Mouse (Mus musculus) layer of hippocampus, postnatal 10 days (tissue): Measurements from ENCODE around the gene Utrn. TPM values are rescaled to one million over a fixed set of nuclear protein-coding genes. Genes with fewer than 3 reads are reported as not detected.

Source experiments
- DNase-seq, 2 experiments: peaks; one replicate each; pipeline ENCODE4 v3.0.0; 2021; ENCODE audit warnings: low spot score in 2 of 2
- total RNA-seq, 2 experiments: library from RNA; stranded (reverse); gene quantifications; 2 replicates each; pipeline ENCODE4 v1.2.3; 2021

The Utrn gene
- total RNA-seq, 2 experiments from 2014 or later: 33.1 to 33.6 TPM

- no peak for DNase-seq
Measured at GRCm38 (mm10) chr10:12700576-12700975, 168.6 kb downstream of the Utrn start.

- no peak for DNase-seq
Measured at GRCm38 (mm10) chr10:12697902-12698301, 171.3 kb downstream of the Utrn start.

DNA sequence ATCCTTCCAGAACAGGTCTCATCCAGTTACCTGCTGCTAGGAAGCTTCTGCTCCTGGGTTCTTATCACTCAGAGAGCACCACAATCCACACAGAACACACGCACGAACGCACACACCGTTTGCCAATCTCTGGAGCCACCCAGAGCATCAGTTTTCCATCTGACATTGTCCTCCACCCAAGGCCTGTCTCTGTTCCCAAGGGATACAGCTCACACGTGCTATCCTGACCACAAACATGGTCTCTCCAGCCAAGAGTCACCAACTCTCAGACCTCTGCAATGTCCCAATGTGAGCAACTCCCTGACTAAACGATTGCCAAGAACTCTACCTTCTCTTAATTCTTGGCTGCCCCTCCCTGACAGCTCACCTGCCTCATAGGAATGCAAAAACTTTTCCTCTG lies 172.5 kb downstream of the Utrn start:
- DNase-seq: no peak

DNA sequence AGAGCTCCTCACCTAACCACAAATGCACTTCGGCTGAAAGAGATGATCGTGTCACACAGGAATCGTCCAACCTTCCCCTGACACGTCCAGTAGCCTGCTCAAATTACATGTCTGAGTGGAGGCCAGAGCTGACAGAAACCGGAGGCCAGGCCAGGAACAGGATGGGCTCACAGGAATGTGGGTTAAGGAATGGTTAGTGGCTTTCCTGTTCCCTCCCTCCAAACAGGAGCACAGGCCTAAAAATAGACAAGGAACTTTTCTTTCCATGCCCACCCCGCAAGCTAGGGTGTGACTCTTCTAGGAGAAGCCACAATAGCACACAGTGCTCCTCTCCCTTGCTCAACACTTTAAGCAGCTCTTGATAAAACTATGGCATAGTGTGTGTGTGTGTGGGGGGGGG lies 174.4 kb downstream of the Utrn start:
- DNase-seq: no peak

GRCm38 (mm10) chr10:12690601-12691000 lies 178.6 kb downstream of the Utrn start:
- peak; percentile 58 to 68 for DNase-seq

DNA sequence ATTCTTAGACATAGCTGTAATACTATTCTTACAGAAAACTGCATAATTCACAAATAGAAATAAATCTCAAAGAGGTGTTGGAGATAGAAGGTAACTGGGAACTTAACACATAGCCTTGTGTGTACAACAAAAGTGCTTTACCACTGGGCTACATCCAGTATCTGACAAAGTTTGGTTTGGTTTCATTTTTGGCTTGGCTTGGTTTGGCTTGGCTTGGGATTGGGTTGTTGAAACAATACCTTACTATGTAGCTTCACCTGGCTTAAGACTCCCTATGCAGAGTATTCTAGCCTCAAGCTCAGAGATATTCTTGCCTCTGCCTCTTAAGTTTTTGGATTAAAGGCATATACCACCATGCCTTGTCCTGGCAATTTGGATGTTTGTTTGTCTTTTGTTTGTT lies 183.5 kb downstream of the Utrn start:
- DNase-seq: no peak

DNA sequence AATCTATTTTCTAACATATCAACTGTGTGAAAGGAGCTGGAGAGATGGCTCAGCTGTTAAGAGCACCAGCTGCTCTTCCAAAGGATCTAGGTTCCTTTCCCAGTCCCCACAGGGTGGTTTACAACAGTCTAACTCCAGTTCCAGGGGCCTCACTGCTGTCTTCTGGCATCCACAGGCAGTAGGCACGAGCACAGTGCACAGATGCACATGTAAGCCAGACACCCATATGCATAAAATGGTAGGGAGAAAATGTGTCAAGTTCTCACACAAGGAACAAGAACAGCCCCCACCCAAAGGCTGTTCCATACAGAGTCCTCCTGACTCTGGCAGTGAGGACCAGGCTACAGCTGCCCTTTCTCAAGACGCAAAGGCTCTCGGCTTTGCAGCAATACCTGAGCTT lies 185.1 kb downstream of the Utrn start:
- peak in 1 of 2 experiments; percentile 12 for DNase-seq

DNA sequence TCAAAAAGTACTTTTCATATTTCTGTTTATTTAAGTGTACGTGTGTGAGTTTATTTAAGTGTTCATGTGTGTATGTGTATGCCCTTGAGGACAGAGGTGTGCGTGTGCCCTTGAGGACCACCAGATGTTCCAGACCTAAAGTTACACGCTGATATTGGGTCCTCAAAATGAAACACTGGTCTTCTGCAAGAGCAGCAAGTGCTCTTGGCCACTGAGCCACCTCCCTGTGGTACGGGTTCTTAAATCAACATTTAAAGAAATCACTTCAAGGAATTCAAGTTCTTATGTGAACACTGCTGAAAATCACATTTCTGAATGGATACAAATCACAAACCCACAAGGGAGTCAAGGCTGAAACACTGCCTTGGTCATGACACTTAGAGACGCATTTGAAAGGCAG lies 195.9 kb downstream of the Utrn start:
- no peak for DNase-seq

GRCm38 (mm10) chr10:12671608-12672007 lies 197.6 kb downstream of the Utrn start:
- DNase-seq: no peak

- DNase-seq: no peak
Measured at GRCm38 (mm10) chr10:12662035-12662434, 207.1 kb downstream of the Utrn start.

DNA sequence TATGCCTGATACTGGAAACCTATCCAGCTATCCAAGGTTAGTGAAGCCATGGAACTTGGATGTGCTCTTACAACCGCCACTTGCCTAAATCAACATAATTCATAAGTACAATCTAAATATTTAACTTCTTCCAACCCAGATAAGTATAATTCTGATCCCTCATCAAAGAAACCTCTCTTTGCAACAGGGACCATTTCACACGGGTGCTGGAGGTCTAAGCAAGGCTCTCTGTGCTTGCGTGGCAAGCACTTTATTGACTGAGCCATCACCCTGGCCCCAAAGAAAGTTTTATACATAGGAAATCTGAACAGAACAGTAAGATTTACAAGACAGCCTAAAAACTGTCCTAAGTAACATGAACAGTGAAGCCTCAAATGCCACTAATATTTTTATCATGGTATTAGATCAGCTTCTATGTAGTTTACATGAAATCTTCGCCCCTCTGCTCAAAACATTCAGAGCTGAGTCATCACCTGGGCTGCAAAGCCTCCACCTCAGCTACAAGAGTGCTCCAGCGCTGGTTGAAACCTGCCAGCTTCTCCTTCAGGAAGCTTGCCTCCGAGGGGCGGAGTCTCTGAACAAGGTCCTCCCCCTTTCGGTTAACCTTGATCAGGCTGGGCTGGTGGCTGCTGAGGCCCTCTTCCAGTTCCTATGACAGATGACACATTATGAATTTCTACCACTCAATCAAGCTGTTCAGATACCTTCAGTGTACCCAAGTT lies 211.0 kb downstream of the Utrn start:
- no peak for DNase-seq

- no peak for DNase-seq
Measured at GRCm38 (mm10) chr10:12652988-12653387, 216.2 kb downstream of the Utrn start.

DNA sequence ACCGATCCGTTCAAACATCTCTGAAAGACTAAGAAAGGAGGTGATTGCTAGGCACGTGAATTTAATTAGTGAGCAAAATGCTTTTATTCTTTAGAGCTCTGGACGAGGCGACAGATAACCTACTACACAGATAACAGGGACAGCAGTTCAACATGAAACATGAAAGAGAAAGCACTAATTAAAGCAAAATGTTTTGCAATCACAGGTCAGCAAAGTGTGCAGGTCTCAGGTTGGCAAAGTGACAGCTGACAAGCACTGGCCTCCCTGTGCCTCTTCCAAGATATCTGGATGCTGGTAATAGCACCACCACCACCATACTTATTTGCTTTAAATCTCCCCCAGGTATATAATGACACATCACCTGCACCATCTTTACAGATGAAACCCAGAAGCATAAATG lies 223.0 kb downstream of the Utrn start:
- DNase-seq: no peak

GRCm38 (mm10) chr10:12643336-12643735 lies 225.8 kb downstream of the Utrn start:
- peak; percentile 5 to 28 for DNase-seq

DNA sequence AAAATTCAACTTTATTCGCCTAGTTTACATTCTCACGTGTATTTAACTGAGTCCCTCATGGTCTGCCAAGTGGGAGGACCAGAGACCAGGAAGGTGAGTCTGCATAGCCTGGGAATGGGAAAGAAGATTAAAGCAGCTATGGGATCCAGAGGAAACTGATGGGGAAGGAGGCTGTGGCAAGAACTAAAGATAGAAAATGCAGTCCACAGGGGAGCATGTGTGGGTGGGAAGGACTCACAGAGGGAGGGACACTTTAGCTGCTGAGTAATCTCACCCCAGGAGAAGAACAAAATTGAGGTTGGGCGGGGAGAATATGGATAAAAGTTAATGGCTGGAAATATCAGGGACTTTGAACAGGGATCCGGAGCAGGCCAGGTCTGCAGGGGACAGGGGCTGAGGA lies 229.5 kb downstream of the Utrn start:
- DNase-seq: no peak

DNA sequence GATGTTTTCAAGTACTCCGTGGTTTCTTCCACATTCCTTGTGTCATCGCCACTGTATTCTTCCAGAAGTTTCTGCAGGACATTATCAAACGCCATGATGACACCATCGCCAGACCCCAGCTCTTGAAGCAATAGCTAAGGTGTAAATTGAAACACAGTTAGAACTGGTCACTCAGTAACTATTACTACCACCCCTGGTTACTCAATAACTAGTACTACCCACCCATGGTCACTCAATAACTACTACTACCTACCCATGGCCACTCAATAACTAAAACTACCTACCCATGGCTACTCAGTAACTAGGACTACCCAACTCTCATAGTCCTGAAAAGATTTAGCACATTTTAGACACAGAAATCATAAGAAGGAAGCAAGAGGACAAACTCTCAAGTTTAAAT lies 235.2 kb downstream of the Utrn start:
- no peak for DNase-seq

DNA sequence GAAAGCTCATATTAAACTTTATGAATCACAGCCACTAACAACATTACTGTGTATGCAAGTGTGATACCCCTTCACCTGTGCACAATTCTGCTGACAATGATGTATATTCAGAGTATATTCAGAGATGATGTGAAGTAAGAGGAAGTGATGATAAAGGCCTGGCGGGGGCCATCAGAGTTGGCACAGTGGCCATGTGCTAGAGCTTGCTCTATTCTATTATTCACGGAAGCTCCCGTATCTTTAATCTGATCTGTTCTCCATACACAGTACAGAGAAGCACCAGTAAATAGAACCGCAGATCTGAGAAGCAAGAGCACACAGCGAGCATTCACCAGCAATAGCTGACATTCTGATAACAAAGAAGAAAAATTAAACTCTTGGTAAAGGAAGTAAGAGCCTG lies 238.2 kb downstream of the Utrn start:
- DNase-seq: no peak

DNA sequence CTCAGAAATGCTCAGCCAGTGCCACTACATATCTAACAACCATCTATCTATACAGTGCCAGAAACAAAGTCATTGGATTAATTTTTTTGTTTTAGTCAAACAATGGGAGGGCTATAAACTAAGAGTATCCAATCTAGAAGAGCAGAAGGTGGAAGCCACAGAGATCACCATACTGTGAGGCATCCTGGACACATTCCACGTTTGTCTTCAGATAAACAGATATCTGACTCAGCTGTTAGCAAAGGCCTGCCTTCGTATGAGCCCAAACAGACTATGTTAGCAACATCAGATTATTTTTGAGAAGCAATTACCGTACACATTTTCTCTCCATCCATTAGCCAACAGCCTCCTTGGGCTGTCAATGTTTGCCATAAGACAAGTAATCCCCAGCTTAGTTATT lies 250.8 kb downstream of the Utrn start:
- DNase-seq: no peak

DNA sequence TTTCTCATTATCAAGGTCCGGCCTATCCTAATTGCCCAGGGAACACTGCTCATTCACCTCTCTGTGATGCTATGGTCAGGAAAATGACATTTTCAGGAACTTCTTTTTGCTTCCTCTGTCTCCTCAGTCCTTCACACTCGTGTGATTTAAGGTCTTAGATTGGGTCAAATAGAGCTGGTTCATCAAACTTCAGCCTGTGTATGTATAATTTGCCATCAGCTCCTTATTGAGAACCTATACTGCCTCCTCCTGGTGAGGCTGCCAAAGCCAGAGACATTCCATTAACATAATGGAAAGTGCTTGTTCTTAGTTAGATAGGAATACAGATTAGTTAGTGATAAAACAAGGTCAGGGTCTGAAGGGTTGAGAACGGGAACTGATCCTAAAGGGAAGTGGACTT lies 253.4 kb downstream of the Utrn start:
- no peak for DNase-seq

- peak; percentile 48 to 69 for DNase-seq
Measured at GRCm38 (mm10) chr10:12614465-12615199, 254.5 kb downstream of the Utrn start.

GRCm38 (mm10) chr10:12612235-12612863 lies 256.8 kb downstream of the Utrn start:
- peak; percentile 39 to 49 for DNase-seq

- no peak for DNase-seq
Measured at GRCm38 (mm10) chr10:12609896-12610295, 259.3 kb downstream of the Utrn start.
